Mouse (Mus musculus): ENCODE measurements around the gene Gpr15. TPM values are rescaled to one million over a fixed set of nuclear protein-coding genes. Genes with fewer than 3 reads are reported as not detected.

Gpr15 gene
- polyA plus RNA-seq, 1 experiment from 2014 or later: not detected

GRCm38 (mm10) chr16:58694091-58694490, 24.8 kb downstream of the Gpr15 start:
- Histone ChIP-seq H3K9ac (replicated peaks; ENCODE audit: low read depth, low read length) (no peak overlapping the region), H3K9me3 (ENCODE audit: control insufficient read depth, low read length) (no peaks in the 10 kb centered on the region), H3K27ac (ENCODE audit: low read depth, low read length) (no peak overlapping the region), H3K4me1 (ENCODE audit: control insufficient read depth, insufficient read depth, low read length) (no peaks in the 10 kb centered on the region), H3K36me3 (ENCODE audit: control insufficient read depth, insufficient read depth, low read length) (no peaks in the 10 kb centered on the region), H3K4me3 (ENCODE audit: low read depth, low read length) (no peak overlapping the region), H3K4me2 (ENCODE audit: low read depth, low read length) (no peak overlapping the region), H3K27me3 (ENCODE audit: control insufficient read depth, insufficient read depth, low read length) (no peaks in the 10 kb centered on the region)
- ATAC-seq (ENCODE audit: low read depth): no peak
- 95% methylated on average over 5 of the region's 5 CpGs for WGBS

GRCm38 (mm10) chr16:58690322-58690732, 28.5 kb downstream of the Gpr15 start:
- H3K9me3 ChIP-seq (ENCODE audit: control insufficient read depth, low read length): no peaks in the 10 kb centered on the region
- H3K4me1 ChIP-seq (ENCODE audit: control insufficient read depth, insufficient read depth, low read length): no peaks in the 10 kb centered on the region
- H3K4me3 ChIP-seq (ENCODE audit: low read depth, low read length): no peak overlapping the region
- H3K9ac ChIP-seq (replicated peaks; ENCODE audit: low read depth, low read length): no peak overlapping the region
- no peaks in the 10 kb centered on the region for H3K36me3 ChIP-seq (ENCODE audit: control insufficient read depth, insufficient read depth, low read length)
- 86% methylated on average over 5 of the region's 5 CpGs for WGBS
- no peaks in the 10 kb centered on the region for H3K27me3 ChIP-seq (ENCODE audit: control insufficient read depth, insufficient read depth, low read length)
- no peak overlapping the region for H3K27ac ChIP-seq (ENCODE audit: low read depth, low read length)
- no peak for ATAC-seq (ENCODE audit: low read depth)
- H3K4me2 ChIP-seq (ENCODE audit: low read depth, low read length): no peak overlapping the region

- H3K9ac ChIP-seq (replicated peaks; ENCODE audit: low read depth, low read length): no peak overlapping the region
- H3K4me3 ChIP-seq (ENCODE audit: low read depth, low read length): no peak overlapping the region
- H3K27ac ChIP-seq (ENCODE audit: low read depth, low read length): no peak overlapping the region
- 89% methylated on average over 5 of the region's 5 CpGs for WGBS
- H3K36me3 ChIP-seq (ENCODE audit: control insufficient read depth, insufficient read depth, low read length): no peaks in the 10 kb centered on the region
- H3K4me2 ChIP-seq (ENCODE audit: low read depth, low read length): no peak overlapping the region
- no peaks in the 10 kb centered on the region for H3K27me3 ChIP-seq (ENCODE audit: control insufficient read depth, insufficient read depth, low read length)
- no peak for ATAC-seq (ENCODE audit: low read depth)
- no peaks in the 10 kb centered on the region for H3K9me3 ChIP-seq (ENCODE audit: control insufficient read depth, low read length)
- H3K4me1 ChIP-seq (ENCODE audit: control insufficient read depth, insufficient read depth, low read length): no peaks in the 10 kb centered on the region
Measured at GRCm38 (mm10) chr16:58689555-58690169, 29.2 kb downstream of the Gpr15 start.

GRCm38 (mm10) chr16:58688534-58688933, 30.3 kb downstream of the Gpr15 start:
- ATAC-seq (ENCODE audit: low read depth): no peak
- Histone ChIP-seq H3K4me3 (ENCODE audit: low read depth, low read length) (no peak overlapping the region), H3K27me3 (ENCODE audit: control insufficient read depth, insufficient read depth, low read length) (no peaks in the 10 kb centered on the region), H3K9ac (replicated peaks; ENCODE audit: low read depth, low read length) (no peak overlapping the region), H3K4me2 (ENCODE audit: low read depth, low read length) (no peak overlapping the region), H3K4me1 (ENCODE audit: control insufficient read depth, insufficient read depth, low read length) (no peaks in the 10 kb centered on the region), H3K36me3 (ENCODE audit: control insufficient read depth, insufficient read depth, low read length) (no peaks in the 10 kb centered on the region), H3K27ac (ENCODE audit: low read depth, low read length) (no peak overlapping the region), H3K9me3 (ENCODE audit: control insufficient read depth, low read length) (no peaks in the 10 kb centered on the region)
- WGBS: 95% methylated on average over 1 of the region's 1 CpGs

GRCm38 (mm10) chr16:58685548-58686537, 33.0 kb downstream of the Gpr15 start:
- 84% methylated on average over 20 of the region's 20 CpGs for WGBS
- H3K4me1 ChIP-seq (ENCODE audit: control insufficient read depth, insufficient read depth, low read length): no peaks in the 10 kb centered on the region
- H3K36me3 ChIP-seq (ENCODE audit: control insufficient read depth, insufficient read depth, low read length): no peaks in the 10 kb centered on the region
- H3K27ac ChIP-seq (ENCODE audit: low read depth, low read length): no peak overlapping the region
- H3K9me3 ChIP-seq (ENCODE audit: control insufficient read depth, low read length): no peaks in the 10 kb centered on the region
- no peaks in the 10 kb centered on the region for H3K27me3 ChIP-seq (ENCODE audit: control insufficient read depth, insufficient read depth, low read length)
- H3K4me2 ChIP-seq (ENCODE audit: low read depth, low read length): no peak overlapping the region
- no peak for ATAC-seq (ENCODE audit: low read depth)
- no peak overlapping the region for H3K4me3 ChIP-seq (ENCODE audit: low read depth, low read length)
- no peak overlapping the region for H3K9ac ChIP-seq (replicated peaks; ENCODE audit: low read depth, low read length)

- H3K27me3 ChIP-seq (ENCODE audit: control insufficient read depth, insufficient read depth, low read length): no peaks in the 10 kb centered on the region
- H3K4me3 ChIP-seq (ENCODE audit: low read depth, low read length): no peak overlapping the region
- no peaks in the 10 kb centered on the region for H3K36me3 ChIP-seq (ENCODE audit: control insufficient read depth, insufficient read depth, low read length)
- no peaks in the 10 kb centered on the region for H3K9me3 ChIP-seq (ENCODE audit: control insufficient read depth, low read length)
- no peak for ATAC-seq (ENCODE audit: low read depth)
- no peak overlapping the region for H3K4me2 ChIP-seq (ENCODE audit: low read depth, low read length)
- no peak overlapping the region for H3K9ac ChIP-seq (replicated peaks; ENCODE audit: low read depth, low read length)
- no peaks in the 10 kb centered on the region for H3K4me1 ChIP-seq (ENCODE audit: control insufficient read depth, insufficient read depth, low read length)
- no peak overlapping the region for H3K27ac ChIP-seq (ENCODE audit: low read depth, low read length)
Measured at GRCm38 (mm10) chr16:58684537-58684936, 34.3 kb downstream of the Gpr15 start.

GRCm38 (mm10) chr16:58683911-58684310, 35.0 kb downstream of the Gpr15 start:
- H3K4me2 ChIP-seq (ENCODE audit: low read depth, low read length): no peak overlapping the region
- H3K4me3 ChIP-seq (ENCODE audit: low read depth, low read length): no peak overlapping the region
- H3K9ac ChIP-seq (replicated peaks; ENCODE audit: low read depth, low read length): no peak overlapping the region
- no peaks in the 10 kb centered on the region for H3K36me3 ChIP-seq (ENCODE audit: control insufficient read depth, insufficient read depth, low read length)
- WGBS: 94% methylated on average over 4 of the region's 4 CpGs
- no peak overlapping the region for H3K27ac ChIP-seq (ENCODE audit: low read depth, low read length)
- ATAC-seq (ENCODE audit: low read depth): no peak
- no peaks in the 10 kb centered on the region for H3K4me1 ChIP-seq (ENCODE audit: control insufficient read depth, insufficient read depth, low read length)
- H3K9me3 ChIP-seq (ENCODE audit: control insufficient read depth, low read length): no peaks in the 10 kb centered on the region
- no peaks in the 10 kb centered on the region for H3K27me3 ChIP-seq (ENCODE audit: control insufficient read depth, insufficient read depth, low read length)

GRCm38 (mm10) chr16:58682870-58683269, 36.0 kb downstream of the Gpr15 start:
- no peak for ATAC-seq (ENCODE audit: low read depth)
- Histone ChIP-seq H3K27me3 (ENCODE audit: control insufficient read depth, insufficient read depth, low read length) (no peaks in the 10 kb centered on the region), H3K9ac (replicated peaks; ENCODE audit: low read depth, low read length) (no peak overlapping the region), H3K27ac (ENCODE audit: low read depth, low read length) (no peak overlapping the region), H3K4me1 (ENCODE audit: control insufficient read depth, insufficient read depth, low read length) (no peaks in the 10 kb centered on the region), H3K4me3 (ENCODE audit: low read depth, low read length) (no peak overlapping the region), H3K4me2 (ENCODE audit: low read depth, low read length) (no peak overlapping the region), H3K36me3 (ENCODE audit: control insufficient read depth, insufficient read depth, low read length) (peaks cover 3% of the 10 kb centered on the region; the same call in 1 of the 2 replicates), H3K9me3 (ENCODE audit: control insufficient read depth, low read length) (no peaks in the 10 kb centered on the region)
- 84% methylated on average over 7 of the region's 7 CpGs for WGBS

GRCm38 (mm10) chr16:58682046-58682445, 36.8 kb downstream of the Gpr15 start:
- H3K4me3 ChIP-seq (ENCODE audit: low read depth, low read length): no peak overlapping the region
- no peak for ATAC-seq (ENCODE audit: low read depth)
- H3K27ac ChIP-seq (ENCODE audit: low read depth, low read length): no peak overlapping the region
- H3K4me2 ChIP-seq (ENCODE audit: low read depth, low read length): no peak overlapping the region
- H3K9ac ChIP-seq (replicated peaks; ENCODE audit: low read depth, low read length): no peak overlapping the region
- WGBS: 93% methylated on average over 6 of the region's 6 CpGs
- H3K27me3 ChIP-seq (ENCODE audit: control insufficient read depth, insufficient read depth, low read length): no peaks in the 10 kb centered on the region
- H3K4me1 ChIP-seq (ENCODE audit: control insufficient read depth, insufficient read depth, low read length): no peaks in the 10 kb centered on the region
- no peaks in the 10 kb centered on the region for H3K9me3 ChIP-seq (ENCODE audit: control insufficient read depth, low read length)
- H3K36me3 ChIP-seq (ENCODE audit: control insufficient read depth, insufficient read depth, low read length): peaks cover 4% of the 10 kb centered on the region; the same call in 1 of the 2 replicates
